Mouse (Mus musculus) cerebellum, postnatal 14 days (tissue): ENCODE data around the gene Sec11a.
A peak's percentile ranks its signal among the peaks of the same experiment; 100 is the strongest.
"Not testable (repeated sequence)": the region's sequence is repeated elsewhere in the genome, so short reads cannot be mapped to it uniquely, and the experiment has no call there.

ENCODE experiments used
- DNase-seq, 2 experiments: peaks; one replicate each; pipeline ENCODE4 v3.0.0; 2021; ENCODE audit warnings: mixed read lengths in 2 of 2

Gene Sec11a

GRCm38 (mm10) chr7:80947445-80948350 is at the start of gene Sec11a:
Gene Sec11a (minus strand): TSS chr7:80947780.
- DNase-seq, result peak; percentile 95 to 97

GRCm38 (mm10) chr7:80995266-80996146 is 47.9 kb upstream of the Sec11a start:
- DNase-seq, result no peak

- peak in 1 of 2 experiments; percentile 16 for DNase-seq
Measured at GRCm38 (mm10) chr7:80994663-80995005, 47.1 kb upstream of the Sec11a start.

GRCm38 (mm10) chr7:80993834-80994662 is 46.5 kb upstream of the Sec11a start:
- peak; percentile 64 to 66 for DNase-seq

- DNase-seq, result peak; percentile 86 to 91
Measured at GRCm38 (mm10) chr7:80992980-80993833, 45.6 kb upstream of the Sec11a start, which contains the start of gene Zfp592. Gene Zfp592 (plus strand): TSS chr7:80993681.

GRCm38 (mm10) chr7:80992631-80992979 is 45.0 kb upstream of the Sec11a start:
- DNase-seq, result no peak

- DNase-seq, result no peak
Measured at GRCm38 (mm10) chr7:80992063-80992462, 44.5 kb upstream of the Sec11a start.

- no peak for DNase-seq
Measured at GRCm38 (mm10) chr7:80991589-80991988, 44.0 kb upstream of the Sec11a start.

- peak in 1 of 2 experiments; percentile 16 for DNase-seq
Measured at GRCm38 (mm10) chr7:80990276-80990675, 42.7 kb upstream of the Sec11a start.

- no peak for DNase-seq
Measured at GRCm38 (mm10) chr7:80987805-80988625, 40.4 kb upstream of the Sec11a start.

- DNase-seq, result no peak
Measured at GRCm38 (mm10) chr7:80986458-80987187, 39.0 kb upstream of the Sec11a start.

GRCm38 (mm10) chr7:80980566-80980965 is 33.0 kb upstream of the Sec11a start:
- peak; percentile 55 to 64 for DNase-seq

GRCm38 (mm10) chr7:80973638-80974015 is 26.0 kb upstream of the Sec11a start:
- DNase-seq, result not testable (repeated sequence)

- DNase-seq, result not testable (repeated sequence)
Measured at GRCm38 (mm10) chr7:80972920-80973637, 25.5 kb upstream of the Sec11a start.

- no peak for DNase-seq
Measured at GRCm38 (mm10) chr7:80972082-80972481, 24.5 kb upstream of the Sec11a start.

- no peak for DNase-seq
Measured at GRCm38 (mm10) chr7:80971419-80971818, 23.8 kb upstream of the Sec11a start.

GRCm38 (mm10) chr7:80970913-80971312 is 23.3 kb upstream of the Sec11a start:
- DNase-seq, result no peak

GRCm38 (mm10) chr7:80962799-80963198 is 15.2 kb upstream of the Sec11a start:
- DNase-seq, result no peak

GRCm38 (mm10) chr7:80959003-80959402 is 11.4 kb upstream of the Sec11a start:
- no peak for DNase-seq
